Mouse (Mus musculus) liver, postnatal 0 days (tissue): ENCODE measurements around the gene Use1. TPM values are rescaled to one million over a fixed set of nuclear protein-coding genes. Genes with fewer than 3 reads are reported as not detected.

Source experiments
- ATAC-seq: fragments of 200-750 bp; cut with Nextera tagmentation; 2 replicates; pipeline ENCODE4 v1.8.0; 2017; ENCODE audit warnings: mild to moderate bottlenecking, moderate library complexity
- DNase-seq: peaks from one replicate; pipeline ENCODE4 v3.0.0-alpha.2; 2016
- H3K27ac ChIP-seq: fragments of 300-500 bp; sonication (generic); 2 replicates; pipeline ENCODE4 v1.5.1; 2014; ENCODE audit warnings: antibody characterized with exemption, moderate library complexity, mild to moderate bottlenecking, low read depth
- H3K27me3 ChIP-seq: fragments of 300-500 bp; sonication (generic); 2 replicates; pipeline ENCODE4 v1.6.1; 2014; ENCODE audit warnings: low read length, control low read depth, mixed read lengths; ENCODE audit not compliant: insufficient read depth
- H3K36me3 ChIP-seq: fragments of 300-500 bp; sonication (generic); replicated peaks from 2 replicates; pipeline ENCODE4 v1.6.1; 2014; ENCODE audit warnings: mild to moderate bottlenecking, control low read depth, low read length, moderate library complexity, mixed read lengths; ENCODE audit not compliant: insufficient read depth
- H3K4me1 ChIP-seq: fragments of 300-500 bp; sonication (generic); 2 replicates; pipeline ENCODE4 v1.6.1; 2014; ENCODE audit warnings: antibody characterized with exemption, mild to moderate bottlenecking, control low read depth; ENCODE audit not compliant: insufficient read depth
- H3K4me2 ChIP-seq: fragments of 300-500 bp; sonication (generic); 2 replicates; pipeline ENCODE4 v1.6.1; 2014; ENCODE audit warnings: low read depth, mild to moderate bottlenecking, low read length, moderate library complexity, mixed read lengths
- H3K4me3 ChIP-seq: fragments of 300-500 bp; sonication (generic); 2 replicates; pipeline ENCODE4 v1.5.1; 2014; ENCODE audit warnings: low read depth, low read length
- H3K9ac ChIP-seq: fragments of 300-500 bp; sonication (generic); replicated peaks from 2 replicates; pipeline ENCODE4 v1.6.1; 2014; ENCODE audit warnings: mild to moderate bottlenecking, moderate library complexity
- H3K9me3 ChIP-seq: fragments of 300-500 bp; sonication (generic); 2 replicates; pipeline ENCODE4 v1.6.1; 2016; ENCODE audit warnings: mild to moderate bottlenecking, control low read depth, low read length, mixed read lengths
- CTCF ChIP-seq: sonication (generic); IDR thresholded peaks from 2 replicates; pipeline ENCODE4 v1.5.1; 2016; ENCODE audit warnings: antibody characterized with exemption, low read depth
- EP300 ChIP-seq: IDR thresholded peaks from 2 replicates; pipeline ENCODE4 v1.6.1; 2016; ENCODE audit warnings: antibody characterized with exemption, low read depth, mild to moderate bottlenecking
- WGBS: fragments of 180-500 bp; shearing (Covaris S2); extraction: QIAGEN DNeasy Blood & Tissue Kit; methylation state at CpG from one replicate; pipeline ENCODE4 v1.1.7; 2014; ENCODE audit not compliant: insufficient replicate concordance; 5-methylcytosine and 5-hydroxymethylcytosine counted together
- polyA plus RNA-seq: library from polyadenylated mRNA; unstranded; fragments of >200 nt; fragmentation: Nextera tagmentation; extraction: Ambion mirVana; gene quantifications from 2 replicates; pipeline ENCODE4 v1.2.1, GENCODE M21; 2015

The Use1 gene
- polyA plus RNA-seq, 1 experiment from 2014 or later, result 62.8 TPM

DNA sequence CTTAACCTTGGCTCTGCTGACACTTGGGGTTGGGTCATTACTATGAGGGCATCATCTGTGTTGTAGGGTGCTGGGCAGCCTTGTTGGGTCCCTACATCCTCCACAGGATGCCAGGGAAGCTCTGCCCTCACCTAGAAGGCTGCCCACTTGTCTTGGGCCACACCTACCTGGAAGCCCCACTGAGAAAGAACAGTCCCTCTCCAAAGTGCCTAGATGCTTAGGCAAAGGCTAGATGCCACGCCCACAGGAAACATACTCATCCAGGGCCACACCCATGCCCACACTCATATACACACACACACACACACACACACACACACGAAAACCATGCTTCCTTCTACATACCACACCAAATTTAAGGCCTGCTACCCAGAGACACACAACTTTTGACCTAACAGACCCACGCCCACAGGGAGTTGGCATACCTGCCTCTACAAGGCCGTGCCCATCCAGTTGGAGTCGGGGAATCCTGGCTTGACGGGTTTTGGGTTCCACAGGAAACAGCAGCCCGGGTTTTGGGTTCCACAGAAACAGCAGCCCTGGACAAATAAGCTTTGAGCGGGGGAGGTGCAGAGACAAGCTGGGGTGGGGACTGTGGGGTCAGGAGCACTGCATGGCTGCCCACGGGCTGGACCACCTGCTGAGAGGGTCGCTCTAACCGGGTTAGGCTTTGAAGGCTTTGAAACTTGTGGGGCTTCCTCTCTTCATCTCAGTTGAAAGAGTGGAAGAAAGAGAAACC lies 45.1 kb downstream of the Use1 start:
- no peak for ATAC-seq

More for the DNA sequence above, 45.1 kb downstream of the Use1 start:
- Histone ChIP-seq H3K4me1 (peaks cover 6% of the 10 kb centered on the region), H3K27ac (no peak overlapping the region), H3K4me2 (no peak overlapping the region), H3K4me3 (no peak overlapping the region), H3K9ac (no peak overlapping the region), H3K36me3 (peaks cover 29% of the 10 kb centered on the region), H3K9me3 (no peaks in the 10 kb centered on the region), H3K27me3 (no peaks in the 10 kb centered on the region)
- TF ChIP-seq EP300, result no peak
- TF ChIP-seq CTCF, result no peak
- DNase-seq, result no peak
- 43% methylated on average over 11 of the region's 11 CpGs for WGBS

Other genes with a start within 250 kb of the Use1 start
- 3.8 and 5.1 TPM in 2 replicates for gene Myo9b, start 94.1 kb upstream of the Use1 start, polyA plus RNA-seq
- gene Haus8, start 93.9 kb upstream of the Use1 start, polyA plus RNA-seq, result 16.5 and 18.6 TPM in 2 replicates
- 5.3 and 5.9 TPM in 2 replicates for gene Ocel1, start 4.5 kb downstream of the Use1 start, polyA plus RNA-seq
- 38.0 and 46.6 TPM in 2 replicates for gene Nr2f6, start 15.1 kb downstream of the Use1 start, polyA plus RNA-seq
- gene Ushbp1, start 29.0 kb downstream of the Use1 start, polyA plus RNA-seq, result 4.6 and 5.6 TPM in 2 replicates
- 40.0 and 40.7 TPM in 2 replicates for gene Babam1, start 30.0 kb downstream of the Use1 start, polyA plus RNA-seq
- gene Ankle1, start 39.2 kb downstream of the Use1 start, polyA plus RNA-seq, result 11.4 and 11.9 TPM in 2 replicates
- gene Abhd8, start 96.8 kb downstream of the Use1 start, polyA plus RNA-seq, result 4.5 and 5.0 TPM in 2 replicates
- gene Mrpl34, start 98.1 kb downstream of the Use1 start, polyA plus RNA-seq, result 119 and 120 TPM in 2 replicates
- gene Dda1, start 102.4 kb downstream of the Use1 start, polyA plus RNA-seq, result 30.3 and 31.0 TPM in 2 replicates
- 0.14 and 0.27 TPM in 2 replicates for gene Ano8, start 119.1 kb downstream of the Use1 start, polyA plus RNA-seq
- 4.5 and 4.9 TPM in 2 replicates for gene Gtpbp3, start 121.3 kb downstream of the Use1 start, polyA plus RNA-seq
- 29.1 and 31.1 TPM in 2 replicates for gene Plvap, start 144.9 kb downstream of the Use1 start, polyA plus RNA-seq
- 0.20 TPM in 1 of 2 replicates, not detected in the other for gene Ccdc194, start 158.9 kb downstream of the Use1 start, polyA plus RNA-seq
- 57.0 and 62.1 TPM in 2 replicates for gene Bst2, start 170.6 kb downstream of the Use1 start, polyA plus RNA-seq
- gene Mvb12a, start 176.1 kb downstream of the Use1 start, polyA plus RNA-seq, result 61.7 and 62.5 TPM in 2 replicates
- gene Tmem221, start 192.0 kb downstream of the Use1 start, polyA plus RNA-seq, result 0.62 and 0.66 TPM in 2 replicates
- 0.08 TPM in 1 of 2 replicates, not detected in the other for gene Nxnl1, start 199.8 kb downstream of the Use1 start, polyA plus RNA-seq
- 6.0 and 6.8 TPM in 2 replicates for gene Slc27a1, start 202.0 kb downstream of the Use1 start, polyA plus RNA-seq
- gene Pgls, start 225.3 kb downstream of the Use1 start, polyA plus RNA-seq, result 153 and 158 TPM in 2 replicates
- gene Fam129c, start 230.8 kb downstream of the Use1 start, polyA plus RNA-seq, result 9.2 and 11.2 TPM in 2 replicates
- gene Colgalt1, start 244.2 kb downstream of the Use1 start, polyA plus RNA-seq, result 25.0 and 25.7 TPM in 2 replicates